Mouse (Mus musculus) embryonic facial prominence, embryonic 14.5 days (tissue): ENCODE measurements around the gene Slc3a2. TPM values are rescaled to one million over a fixed set of nuclear protein-coding genes. Genes with fewer than 3 reads are reported as not detected.

Experiments
- ATAC-seq: fragments of 200-750 bp; cut with Nextera tagmentation; 2 replicates; pipeline ENCODE4 v1.8.0; 2017; ENCODE audit warnings: low read depth, moderate number of reproducible peaks, moderate TSS enrichment
- DNase-seq: peaks from one replicate; pipeline ENCODE4 v3.0.0-alpha.2; 2015; ENCODE audit warnings: low spot score
- H3K27ac ChIP-seq: fragments of 300-500 bp; sonication (generic); replicated peaks from 2 replicates; pipeline ENCODE4 v1.5.1; 2014; ENCODE audit warnings: low read depth, mild to moderate bottlenecking, low read length, moderate library complexity
- H3K27me3 ChIP-seq: fragments of 300-500 bp; sonication (generic); replicated peaks from 2 replicates; pipeline ENCODE4 v1.6.1; 2014; ENCODE audit warnings: low read length; ENCODE audit not compliant: control insufficient read depth, insufficient read depth
- H3K36me3 ChIP-seq: fragments of 300-500 bp; sonication (generic); 2 replicates; pipeline ENCODE4 v1.6.1; 2014; ENCODE audit warnings: low read length, mixed read lengths; ENCODE audit not compliant: control insufficient read depth, insufficient read depth
- H3K4me1 ChIP-seq: fragments of 300-500 bp; sonication (generic); 2 replicates; pipeline ENCODE4 v1.6.1; 2014; ENCODE audit warnings: antibody characterized with exemption, low read length; ENCODE audit not compliant: control insufficient read depth, insufficient read depth
- H3K4me2 ChIP-seq: fragments of 300-500 bp; sonication (generic); 2 replicates; pipeline ENCODE4 v1.6.1; 2014; ENCODE audit warnings: low read depth, mild to moderate bottlenecking, low read length, moderate library complexity, mixed read lengths
- H3K4me3 ChIP-seq: fragments of 300-500 bp; sonication (generic); 2 replicates; pipeline ENCODE4 v1.5.1; 2014; ENCODE audit warnings: low read depth, mild to moderate bottlenecking, low read length
- H3K9ac ChIP-seq: fragments of 300-500 bp; sonication (generic); 2 replicates; pipeline ENCODE4 v1.6.1; 2014; ENCODE audit warnings: low read depth, mild to moderate bottlenecking, low read length, moderate library complexity, mixed read lengths
- H3K9me3 ChIP-seq: fragments of 300-500 bp; sonication (generic); 2 replicates; pipeline ENCODE4 v1.6.1; 2016; ENCODE audit warnings: low read length; ENCODE audit not compliant: control insufficient read depth
- WGBS: fragments of 180-500 bp; shearing (Covaris S2); extraction: QIAGEN DNeasy Blood & Tissue Kit; methylation state at CpG from one replicate; pipeline ENCODE4 v1.1.7; 2014; 5-methylcytosine and 5-hydroxymethylcytosine counted together
- polyA plus RNA-seq: library from polyadenylated mRNA; unstranded; fragments of >200 nt; fragmentation: Nextera tagmentation; extraction: Ambion mirVana; gene quantifications from 2 replicates; pipeline ENCODE4 v1.2.1, GENCODE M21; 2014

Gene Slc3a2
- polyA plus RNA-seq, 1 experiment from 2014 or later = 100 TPM

DNA sequence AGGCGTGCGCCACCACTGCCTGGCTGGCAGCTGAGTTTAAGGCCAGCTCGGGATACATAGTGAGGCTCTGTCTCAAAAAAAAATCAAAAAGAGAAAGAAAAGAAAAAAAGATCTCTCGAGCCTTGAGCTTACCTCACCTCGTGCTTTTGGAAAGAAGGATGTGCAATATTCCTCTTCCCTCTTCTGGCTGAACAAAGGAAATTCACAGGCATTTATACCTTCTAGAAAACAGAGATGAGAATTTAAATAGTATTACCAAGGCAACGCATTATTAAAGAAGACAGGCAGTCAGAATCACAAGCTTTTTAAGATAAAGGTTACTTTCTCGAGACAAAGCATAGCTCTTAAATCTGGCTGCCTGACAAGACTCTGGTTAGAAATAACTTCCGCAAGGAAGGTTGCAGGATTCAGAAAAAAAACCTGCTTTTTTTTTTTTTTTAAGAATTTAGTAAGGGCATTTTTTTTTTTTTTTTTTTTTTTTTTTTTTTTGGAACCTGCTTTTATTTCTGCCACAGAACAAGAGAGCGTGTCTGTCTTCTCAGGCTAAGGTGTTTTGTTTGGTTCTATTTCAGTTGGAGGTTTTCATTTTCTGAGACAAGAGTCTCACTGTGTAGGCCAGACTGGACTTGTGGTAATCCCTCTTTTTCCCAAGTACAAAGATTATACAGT is 31.2 kb downstream of the Slc3a2 start:
- DNase-seq (peak; percentile 50), ATAC-seq (no peak)
- Histone ChIP-seq H3K9me3 (no peaks in the 10 kb centered on the region), H3K4me1 (no peaks in the 10 kb centered on the region), H3K36me3 (no peaks in the 10 kb centered on the region), H3K9ac (no peak overlapping the region), H3K4me2 (no peak overlapping the region), H3K27ac (0 out of 2 replicates have a peak overlapping the region, but pooled peaks have one; percentile 4), H3K27me3 (no peaks in the 10 kb centered on the region), H3K4me3 (no peak overlapping the region)
- WGBS = 54% methylated on average over 9 of the region's 9 CpGs

DNA sequence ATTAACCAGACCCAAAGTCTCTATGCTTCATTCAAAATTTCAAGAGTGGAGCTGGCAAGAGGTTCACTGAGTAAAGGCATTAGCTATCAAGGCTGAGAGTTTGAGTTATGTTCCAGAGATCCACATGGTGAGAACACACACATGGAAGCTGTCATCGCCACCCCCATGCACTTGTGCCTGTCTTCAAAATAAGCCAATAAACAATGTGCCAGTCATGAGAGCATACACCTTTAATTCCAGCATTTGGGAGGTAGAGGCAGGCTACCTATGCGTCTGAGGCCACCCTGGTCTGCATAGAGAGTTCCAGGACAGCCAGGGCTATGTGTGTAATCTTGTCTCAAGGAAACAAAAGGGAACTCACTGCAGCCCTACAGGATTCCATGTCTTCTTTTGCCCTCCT is 39.5 kb downstream of the Slc3a2 start:
- Histone ChIP-seq H3K4me1 (peaks cover 6% of the 10 kb centered on the region; the same call in 1 of the 2 replicates), H3K9ac (no peak overlapping the region), H3K36me3 (no peaks in the 10 kb centered on the region), H3K27me3 (no peaks in the 10 kb centered on the region), H3K4me3 (no peak overlapping the region), H3K27ac (no peak overlapping the region), H3K4me2 (no peak overlapping the region), H3K9me3 (no peaks in the 10 kb centered on the region; the same call in 1 of the 2 replicates)
- DNase-seq (no peak), ATAC-seq (no peak)
- WGBS = 77% methylated on average over 2 of the region's 2 CpGs

DNA sequence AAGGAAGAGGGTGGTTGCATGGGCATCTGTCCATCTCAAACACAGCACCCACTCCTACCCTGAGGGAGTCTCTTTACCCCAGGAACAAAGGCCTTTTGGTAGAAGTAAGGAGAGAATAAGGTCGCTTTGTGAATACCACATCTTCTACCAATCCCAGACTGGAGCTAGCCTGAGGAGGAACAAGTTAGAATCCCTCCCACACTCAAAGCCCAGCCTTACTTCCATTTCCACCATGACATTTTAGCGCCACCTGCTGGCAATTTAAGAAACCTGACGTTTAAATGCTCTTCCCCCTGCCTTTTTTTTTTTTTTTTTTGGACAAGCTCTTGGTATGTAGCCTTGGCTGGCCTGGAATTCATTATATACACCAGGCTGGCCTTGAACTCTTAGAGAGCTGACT is 40.2 kb downstream of the Slc3a2 start:
- Histone ChIP-seq H3K9ac (no peak overlapping the region), H3K4me3 (no peak overlapping the region), H3K27me3 (no peaks in the 10 kb centered on the region), H3K4me1 (peaks cover 6% of the 10 kb centered on the region; the same call in 1 of the 2 replicates), H3K4me2 (no peak overlapping the region), H3K36me3 (no peaks in the 10 kb centered on the region), H3K27ac (no peak overlapping the region), H3K9me3 (no peaks in the 10 kb centered on the region; the same call in 1 of the 2 replicates)
- DNase-seq (peak; percentile 94), ATAC-seq (peak; percentile 78)
- WGBS = 2% methylated on average over 3 of the region's 3 CpGs

DNA sequence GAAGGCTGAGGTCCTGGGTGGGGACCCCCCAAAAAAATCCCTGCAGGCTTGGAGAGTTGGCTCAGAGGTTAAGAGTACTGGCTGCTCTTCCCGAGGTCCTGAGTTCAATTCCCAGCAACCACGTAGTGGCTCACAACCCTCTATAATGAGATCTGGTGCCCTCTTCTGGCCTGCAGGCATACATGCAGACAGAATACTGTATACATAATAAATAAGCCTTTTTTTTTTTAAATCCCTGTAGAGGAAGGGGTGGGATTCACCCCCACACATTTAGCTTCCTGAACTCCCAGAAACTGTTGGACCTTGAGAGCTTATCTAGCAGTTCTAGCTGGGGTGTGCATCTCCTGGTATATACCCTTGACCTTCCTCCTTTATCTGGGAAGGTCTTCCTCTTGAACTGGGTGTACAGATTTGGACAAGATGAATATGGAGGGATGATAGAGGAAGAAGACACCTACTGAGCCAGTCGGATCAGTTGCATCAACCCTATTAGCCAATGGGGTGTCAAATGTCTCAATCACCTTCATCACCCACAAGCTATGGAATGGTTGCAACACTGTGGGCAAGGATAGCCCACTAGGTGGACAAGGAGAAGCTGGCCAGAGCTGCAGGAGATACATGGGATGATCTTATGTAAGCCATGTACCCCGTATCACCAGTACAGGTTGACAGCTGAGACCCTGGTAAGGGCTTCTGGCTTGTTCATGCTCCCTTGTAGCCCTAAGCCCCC is 41.4 kb downstream of the Slc3a2 start:
- H3K9me3 ChIP-seq = no peaks in the 10 kb centered on the region; the same call in 1 of the 2 replicates
- DNase-seq (no peak), ATAC-seq (no peak)
- no peak overlapping the region for H3K4me3 ChIP-seq
- H3K4me2 ChIP-seq = no peak overlapping the region
- H3K36me3 ChIP-seq = no peaks in the 10 kb centered on the region
- H3K9ac ChIP-seq = no peak overlapping the region
- 91% methylated on average over 4 of the region's 4 CpGs for WGBS
- peaks cover 6% of the 10 kb centered on the region; the same call in 1 of the 2 replicates for H3K4me1 ChIP-seq
- H3K27ac ChIP-seq = no peak overlapping the region
- H3K27me3 ChIP-seq = no peaks in the 10 kb centered on the region

DNA sequence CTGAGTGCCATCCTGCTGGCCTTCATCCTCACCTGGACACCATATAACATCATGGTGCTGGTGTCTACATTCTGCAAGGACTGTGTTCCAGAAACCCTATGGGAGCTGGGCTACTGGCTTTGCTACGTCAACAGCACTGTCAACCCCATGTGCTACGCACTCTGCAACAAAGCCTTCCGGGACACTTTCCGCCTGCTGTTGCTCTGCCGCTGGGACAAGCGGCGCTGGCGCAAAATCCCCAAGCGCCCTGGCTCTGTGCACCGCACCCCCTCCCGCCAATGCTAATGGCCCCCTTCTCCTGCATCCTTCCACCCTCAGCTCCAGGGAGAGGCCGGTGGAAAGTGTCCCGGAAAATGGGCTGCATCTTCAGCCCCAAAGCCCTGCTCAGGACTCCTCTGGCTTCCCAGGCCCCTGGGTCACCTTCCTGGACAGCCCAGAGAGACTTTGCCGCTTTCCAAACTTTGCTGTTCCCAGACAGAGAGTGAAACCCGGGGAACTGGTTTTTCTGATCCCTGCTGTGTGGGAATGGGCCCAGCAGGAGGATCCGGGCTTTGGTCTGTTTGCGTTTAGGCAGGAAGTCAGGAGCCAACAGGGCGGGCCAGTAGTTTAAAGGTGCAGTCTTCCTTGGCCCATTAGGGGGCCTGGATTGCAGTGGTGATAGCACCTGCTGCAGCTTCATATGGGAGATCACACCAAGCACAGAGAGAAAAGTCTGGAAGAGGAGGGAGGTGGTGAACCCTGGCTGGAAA is 44.0 kb downstream of the Slc3a2 start:
- Histone ChIP-seq H3K4me3 (no peak overlapping the region; the same call in 1 of the 2 replicates), H3K4me2 (peak overlapping the region; percentile 34), H3K27me3 (no peaks in the 10 kb centered on the region), H3K9me3 (no peaks in the 10 kb centered on the region; the same call in 1 of the 2 replicates), H3K36me3 (no peaks in the 10 kb centered on the region), H3K9ac (peak overlapping the region; percentile 54), H3K27ac (peak overlapping the region; percentile 39; the same call in 1 of the 2 replicates), H3K4me1 (peaks cover 6% of the 10 kb centered on the region; the same call in 1 of the 2 replicates)
- DNase-seq = peak; percentile 60
- WGBS = 18% methylated on average over 18 of the region's 18 CpGs
- peak; percentile 50 for ATAC-seq

DNA sequence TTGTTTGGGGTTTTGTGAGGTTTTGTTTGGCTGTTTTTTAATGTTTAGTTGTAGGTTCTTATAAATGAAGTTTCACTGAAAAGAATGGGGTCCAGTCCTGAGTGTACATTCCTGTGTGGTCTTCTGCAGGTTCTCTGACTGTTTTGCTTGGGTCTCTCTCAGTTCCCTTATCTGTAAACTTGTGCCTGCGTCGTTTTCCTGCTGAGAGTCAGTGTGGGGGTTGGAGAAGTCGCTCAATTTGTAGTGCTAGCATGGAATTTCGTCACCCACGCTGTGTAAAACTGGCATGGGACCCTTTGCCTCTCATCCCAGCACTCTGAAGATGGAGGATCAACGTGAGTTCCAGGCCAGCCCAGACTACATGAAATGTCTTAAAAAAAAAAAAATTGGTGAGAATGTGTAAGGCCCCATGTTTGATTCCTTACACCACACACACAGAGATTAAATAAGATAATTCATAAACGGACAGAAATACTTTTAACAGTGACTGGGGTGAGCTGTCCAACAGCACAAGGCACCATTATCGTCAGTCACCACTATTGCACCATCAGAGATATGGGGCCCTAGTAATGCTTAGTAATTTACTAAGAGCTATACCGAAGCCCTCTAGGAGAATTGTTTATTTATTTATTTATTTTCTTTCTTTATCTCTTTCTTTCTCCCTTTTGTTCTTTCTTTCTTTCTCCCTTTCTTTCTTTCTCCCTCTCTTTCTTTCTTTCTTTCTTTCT is 49.7 kb downstream of the Slc3a2 start:
- WGBS = 67% methylated on average over 9 of the region's 9 CpGs
- Histone ChIP-seq H3K4me1 (no peaks in the 10 kb centered on the region), H3K4me2 (no peak overlapping the region), H3K4me3 (no peak overlapping the region), H3K36me3 (no peaks in the 10 kb centered on the region), H3K27ac (no peak overlapping the region), H3K9ac (no peak overlapping the region), H3K9me3 (no peaks in the 10 kb centered on the region), H3K27me3 (no peaks in the 10 kb centered on the region)
- ATAC-seq (no peak), DNase-seq (no peak)

DNA sequence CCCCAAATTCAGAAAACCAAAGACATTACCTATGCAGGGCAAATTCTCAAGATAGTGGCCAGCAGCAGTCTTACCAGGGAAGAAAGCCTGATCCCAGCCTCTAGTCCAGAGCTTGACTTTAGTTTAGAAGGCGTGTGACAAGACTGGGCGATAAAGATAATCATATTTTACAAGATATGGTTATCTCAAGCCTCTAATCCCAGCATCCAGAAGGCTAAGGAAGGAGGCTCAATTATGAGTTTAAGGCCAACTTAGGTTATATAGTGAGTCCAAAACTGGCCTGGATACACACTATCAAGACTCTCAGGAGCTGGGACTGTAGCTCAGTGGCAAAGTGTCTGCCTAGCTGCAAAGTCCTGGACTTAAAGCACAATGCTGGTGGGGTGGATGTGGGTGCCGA is 50.3 kb downstream of the Slc3a2 start:
- 89% methylated on average over 3 of the region's 3 CpGs for WGBS
- ATAC-seq (no peak), DNase-seq (no peak)
- Histone ChIP-seq H3K4me3 (no peak overlapping the region), H3K27me3 (no peaks in the 10 kb centered on the region), H3K4me1 (no peaks in the 10 kb centered on the region), H3K9me3 (no peaks in the 10 kb centered on the region), H3K27ac (no peak overlapping the region), H3K4me2 (no peak overlapping the region), H3K9ac (no peak overlapping the region), H3K36me3 (no peaks in the 10 kb centered on the region)

DNA sequence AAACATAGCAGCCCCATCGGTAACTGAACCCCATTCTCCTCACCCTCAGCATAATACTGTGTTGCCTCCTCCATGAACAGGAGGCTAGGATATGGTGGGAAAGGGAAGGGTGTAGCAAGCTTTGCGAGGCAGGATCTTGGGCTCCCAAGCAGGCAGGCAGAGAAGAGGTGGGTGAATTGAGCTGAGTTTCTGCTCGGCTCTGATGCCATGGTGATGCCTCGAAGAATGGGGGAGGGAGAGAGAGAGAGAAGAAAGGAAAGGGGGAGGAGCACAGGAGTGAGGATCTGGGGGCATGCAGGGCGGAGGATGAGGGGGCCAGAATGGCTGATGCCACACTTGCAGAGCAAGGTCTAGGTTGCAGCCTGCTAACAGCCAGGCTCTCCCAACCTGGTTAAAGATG is 57.4 kb downstream of the Slc3a2 start:
- Histone ChIP-seq H3K4me2 (no peak overlapping the region), H3K9ac (no peak overlapping the region), H3K4me3 (no peak overlapping the region), H3K9me3 (no peaks in the 10 kb centered on the region), H3K36me3 (no peaks in the 10 kb centered on the region), H3K27ac (no peak overlapping the region), H3K27me3 (no peaks in the 10 kb centered on the region), H3K4me1 (peaks cover 9% of the 10 kb centered on the region)
- DNase-seq (no peak), ATAC-seq (no peak)
- 68% methylated on average over 5 of the region's 5 CpGs for WGBS
